Mouse (Mus musculus) embryo, embryonic 10.5 days (tissue): Measurements from ENCODE around the gene Gpr39.
A peak's percentile ranks its signal among the peaks of the same experiment; 100 is the strongest.

Source experiments
- DNase-seq: peaks from one replicate; pipeline ENCODE4 v3.0.0-alpha.2; 2015; ENCODE audit warnings: low spot score

Gpr39 gene

GRCm38 (mm10) chr1:125694338-125694737 lies 17.5 kb downstream of the Gpr39 start:
- DNase-seq: no peak

- DNase-seq: no peak
These were observed 24.4 kb downstream of the Gpr39 start for GRCm38 (mm10) chr1:125701101-125701590.

DNA sequence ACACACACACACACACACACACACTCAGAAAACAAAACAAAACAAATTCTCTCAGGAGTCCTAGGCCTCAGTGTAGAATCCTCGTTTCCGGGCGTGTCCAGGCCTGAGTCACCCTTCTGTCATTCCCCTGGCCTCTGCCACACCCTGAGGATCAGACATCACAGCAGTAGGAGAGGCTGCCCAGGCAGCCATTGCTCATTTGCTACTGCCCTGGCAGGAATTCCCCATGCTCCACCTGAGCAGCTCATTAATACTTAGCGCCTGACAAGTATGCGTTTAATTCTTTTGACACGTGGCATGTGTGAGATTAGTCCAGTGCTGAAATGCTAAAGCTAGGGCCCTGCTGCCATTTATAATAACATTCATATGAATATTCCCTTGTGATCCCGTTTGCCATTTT lies 25.0 kb downstream of the Gpr39 start:
- no peak for DNase-seq

DNA sequence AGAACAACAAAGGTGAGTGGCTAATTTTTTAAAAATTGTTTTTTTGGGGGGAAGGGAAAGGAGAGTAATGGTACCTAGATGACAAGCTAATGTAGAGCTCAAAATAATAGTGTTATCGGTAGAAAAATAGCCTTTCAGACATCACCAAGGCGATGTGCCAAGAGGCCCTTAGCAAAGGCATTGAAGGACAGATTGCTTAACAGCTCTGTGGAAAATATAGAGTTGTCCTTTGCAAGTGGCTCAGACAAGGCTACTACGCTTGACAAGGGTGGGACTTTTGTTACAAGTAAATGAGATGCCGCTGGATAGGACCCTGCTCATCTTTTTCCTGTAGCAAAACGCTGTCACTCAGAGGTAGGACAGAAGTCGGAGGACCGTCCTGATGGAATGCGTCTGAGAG lies 25.5 kb downstream of the Gpr39 start:
- DNase-seq: no peak

DNA sequence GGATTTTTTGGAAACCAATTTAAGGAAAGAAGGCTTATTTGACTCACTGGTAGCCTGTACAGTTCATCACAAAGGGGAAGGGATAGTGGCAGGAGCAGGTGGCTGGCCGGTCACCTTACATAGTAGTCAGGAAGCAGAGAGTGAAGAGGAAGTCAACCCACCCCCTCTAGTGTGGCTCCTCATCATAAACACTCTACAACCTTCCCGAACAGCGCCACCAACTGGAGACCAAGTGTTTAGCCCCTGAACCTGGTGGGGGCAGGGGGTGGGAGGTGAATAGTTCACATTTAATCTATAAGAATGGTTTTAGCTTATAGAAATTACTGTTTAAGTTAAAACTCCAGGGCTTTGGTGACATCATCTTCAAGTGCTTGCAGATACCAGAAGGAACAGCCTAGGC lies 28.6 kb downstream of the Gpr39 start:
- no peak for DNase-seq

- DNase-seq: no peak
These were observed 38.5 kb downstream of the Gpr39 start for GRCm38 (mm10) chr1:125715286-125715685.

- DNase-seq: no peak
These were observed 39.4 kb downstream of the Gpr39 start for GRCm38 (mm10) chr1:125716241-125716640.

DNA sequence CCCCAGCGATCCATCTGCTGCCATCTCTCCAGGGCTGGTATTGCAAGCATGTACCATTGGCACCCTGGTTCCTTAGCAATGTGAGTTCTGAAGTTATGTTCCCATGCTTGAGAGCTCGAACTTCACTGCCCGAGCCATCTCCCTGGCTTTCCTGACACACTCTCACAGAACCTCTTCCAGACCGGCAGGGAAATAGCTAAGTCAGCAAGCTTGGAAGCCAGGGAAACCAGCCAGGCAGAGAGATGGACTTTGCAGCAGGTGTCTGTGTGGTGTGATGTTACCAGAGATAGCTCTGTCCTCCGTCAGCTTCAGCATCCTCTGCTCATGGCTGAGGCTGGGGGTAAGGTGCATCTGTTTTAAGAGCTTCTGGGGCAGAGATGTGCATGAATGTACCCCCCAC lies 41.1 kb downstream of the Gpr39 start:
- no peak for DNase-seq

DNA sequence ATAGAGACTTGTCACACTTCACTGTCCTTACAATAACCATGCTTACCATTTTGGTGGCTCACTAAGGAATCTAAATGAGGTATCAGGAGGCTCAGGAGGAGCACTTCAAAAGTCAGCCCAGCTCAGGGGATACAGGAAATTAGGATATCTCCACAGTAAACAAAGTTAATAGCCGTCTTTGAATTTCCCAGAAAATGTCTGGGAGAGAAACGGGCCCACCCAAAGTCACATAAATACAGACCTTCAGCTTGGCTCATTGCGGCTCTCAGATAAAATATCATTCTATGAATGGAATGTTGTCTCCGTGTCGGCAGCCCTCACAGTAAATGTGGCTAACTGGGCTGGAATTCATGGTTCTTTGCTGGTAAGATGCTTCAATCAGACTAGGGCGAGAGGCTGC lies 42.3 kb downstream of the Gpr39 start:
- DNase-seq: no peak

DNA sequence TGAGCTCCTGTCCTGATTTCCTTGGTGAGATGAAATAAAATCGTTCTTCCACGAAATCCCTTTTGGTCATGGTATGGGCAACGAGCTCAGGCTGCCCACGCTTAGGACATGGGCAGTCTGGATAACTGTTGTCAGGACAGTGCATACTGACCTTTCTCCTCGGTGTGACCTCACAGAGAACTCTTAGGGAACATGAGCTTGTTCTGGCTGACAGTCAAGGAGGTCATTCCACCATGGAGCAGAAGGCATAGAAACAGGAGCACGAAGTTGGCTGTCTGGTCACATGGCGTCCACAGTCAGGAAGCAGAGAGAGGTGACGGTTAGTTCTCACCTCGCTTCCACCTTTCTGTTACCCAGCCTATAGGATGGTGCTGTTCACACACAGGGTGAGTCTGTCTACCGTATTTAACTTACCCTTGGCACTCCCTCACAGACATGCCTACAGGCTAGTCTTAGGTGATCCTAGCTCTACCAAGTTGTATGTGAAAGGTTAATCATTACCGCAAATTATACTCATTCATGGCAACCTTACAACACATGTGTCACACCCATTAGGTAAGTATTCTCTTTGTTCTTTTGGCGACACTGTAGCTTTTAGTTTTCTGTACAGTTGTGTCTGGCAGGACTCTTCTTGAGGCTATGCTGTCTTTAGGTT lies 44.4 kb downstream of the Gpr39 start:
- DNase-seq: no peak

- no peak for DNase-seq
These were observed 47.5 kb downstream of the Gpr39 start for GRCm38 (mm10) chr1:125724304-125724703.

- DNase-seq: no peak
These were observed 52.3 kb downstream of the Gpr39 start for GRCm38 (mm10) chr1:125729025-125729565.

DNA sequence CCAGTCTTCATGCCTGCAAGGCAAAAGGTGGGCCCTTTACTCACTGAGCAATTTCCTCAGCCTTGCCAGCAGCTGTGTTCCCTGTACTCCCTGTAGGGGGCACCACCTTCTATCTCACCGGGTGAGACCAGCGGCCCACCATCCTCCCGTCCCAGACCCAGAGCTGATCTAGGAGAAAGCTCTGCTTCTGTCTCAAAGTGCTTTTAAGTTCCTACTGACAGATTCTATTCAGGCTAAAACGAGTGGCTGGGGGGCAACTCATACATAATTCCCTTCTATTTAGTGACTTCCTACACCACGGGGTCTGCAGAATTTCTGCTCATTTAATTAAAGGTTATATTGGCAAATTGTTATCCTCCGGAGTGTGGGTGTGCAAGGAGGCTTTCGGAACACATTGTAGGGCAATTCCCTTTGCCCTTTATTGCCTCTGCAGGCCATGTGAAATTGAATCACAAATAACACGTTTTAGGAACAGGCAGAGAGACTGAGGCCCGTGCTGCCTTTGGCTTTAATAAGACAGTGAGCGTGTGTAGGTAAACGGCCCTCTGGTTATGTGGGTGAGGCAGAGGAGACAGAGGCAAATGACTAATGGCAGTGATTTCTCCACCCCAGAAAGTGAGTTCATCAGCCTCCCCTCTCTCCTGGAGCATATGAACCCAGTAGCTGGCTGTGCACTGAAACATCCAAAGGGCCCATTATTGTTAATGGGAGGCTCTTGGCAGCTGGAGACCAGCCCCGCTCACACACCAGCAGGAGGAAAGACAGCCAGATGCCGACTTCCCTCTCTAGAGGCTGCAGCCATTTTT lies 53.1 kb downstream of the Gpr39 start:
- peak; percentile 44 for DNase-seq

GRCm38 (mm10) chr1:125730537-125730880 lies 53.7 kb downstream of the Gpr39 start:
- DNase-seq: no peak

DNA sequence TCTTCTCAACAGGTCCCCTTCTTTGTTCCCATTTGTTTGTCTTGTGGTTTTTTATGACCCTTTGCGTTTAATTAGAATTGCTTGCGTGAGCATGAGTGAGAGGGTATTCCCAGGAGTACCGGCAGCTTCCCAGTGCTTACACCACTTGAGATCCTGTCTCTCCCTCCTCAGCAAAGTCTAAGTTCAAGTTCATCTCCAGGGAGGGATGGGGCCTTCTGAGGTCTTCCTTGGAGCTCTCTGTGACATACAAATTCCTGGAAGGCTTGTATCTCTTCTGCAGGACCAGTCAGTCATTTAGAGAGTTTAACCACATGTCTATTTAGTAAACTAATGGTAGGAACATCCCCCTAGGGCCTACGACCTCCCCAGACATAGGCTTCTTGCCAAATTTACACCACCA lies 55.1 kb downstream of the Gpr39 start:
- DNase-seq: no peak

DNA sequence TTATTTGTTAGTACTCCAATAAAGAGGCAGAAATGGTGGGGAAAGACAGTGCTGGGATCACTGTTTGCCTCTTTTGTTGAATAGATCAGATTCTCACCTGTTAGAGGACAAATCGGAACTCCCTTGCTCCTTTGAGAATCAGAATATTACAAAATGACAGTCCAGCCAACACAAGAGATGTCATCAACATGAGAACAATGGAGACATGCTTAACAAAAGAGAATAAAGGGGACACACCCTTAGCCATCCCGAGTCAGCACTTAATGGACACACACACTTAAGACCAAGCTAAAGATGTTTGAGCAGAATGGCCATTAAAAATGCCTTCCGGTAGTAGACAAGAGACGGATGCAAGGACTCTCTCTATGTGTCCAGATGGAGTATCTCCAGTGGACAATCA lies 68.0 kb downstream of the Gpr39 start:
- no peak for DNase-seq

- DNase-seq: no peak
These were observed 78.7 kb downstream of the Gpr39 start for GRCm38 (mm10) chr1:125755335-125755996.

GRCm38 (mm10) chr1:125759972-125760695 lies 83.3 kb downstream of the Gpr39 start:
- DNase-seq: no peak

GRCm38 (mm10) chr1:125760696-125761025 lies 83.9 kb downstream of the Gpr39 start:
- no peak for DNase-seq

DNA sequence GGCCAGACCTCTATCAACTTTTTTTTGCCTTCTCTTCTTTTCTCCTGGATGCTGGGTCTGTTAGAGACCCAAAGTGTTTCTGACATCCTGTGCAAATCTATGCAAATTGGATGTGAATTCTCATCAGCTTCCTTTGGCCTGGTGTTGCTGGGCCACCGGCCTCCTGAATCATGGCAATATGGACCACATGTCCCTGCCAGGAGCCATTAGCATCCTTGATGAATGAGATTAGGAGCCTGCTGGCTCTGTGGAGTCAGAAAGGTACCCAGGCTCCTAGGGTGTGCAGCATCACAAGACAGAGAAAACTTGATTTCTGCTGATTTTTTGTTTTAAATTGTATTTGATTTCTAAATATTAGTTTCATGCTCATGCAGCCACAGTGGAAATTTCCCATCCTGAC lies 85.3 kb downstream of the Gpr39 start:
- no peak for DNase-seq

GRCm38 (mm10) chr1:125789804-125790203 lies 113.0 kb downstream of the Gpr39 start:
- peak; percentile 88 for DNase-seq

DNA sequence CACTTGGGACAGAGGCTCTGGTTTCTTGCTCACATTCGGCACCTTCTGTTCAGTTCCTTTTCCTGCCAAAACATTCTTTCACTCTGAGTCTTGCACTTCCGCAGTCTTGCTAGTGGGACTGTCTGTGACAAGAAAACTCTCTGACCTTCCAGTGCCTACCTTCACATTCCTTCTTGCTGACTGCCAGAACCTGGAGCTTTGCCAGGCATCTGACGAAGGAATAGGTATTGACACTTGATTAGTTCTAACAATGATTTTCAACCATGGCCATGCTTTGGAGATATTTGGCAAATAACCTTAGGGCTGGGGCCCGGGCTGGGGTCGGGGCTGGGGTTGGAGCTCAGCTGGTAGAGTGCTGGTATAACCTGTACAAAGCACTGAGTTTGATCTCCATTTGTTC lies 123.7 kb downstream of the Gpr39 start:
- DNase-seq: no peak
